Mouse (Mus musculus) small intestine, adult 2 months (tissue): ENCODE measurements around the gene a. TPM values are rescaled to one million over a fixed set of nuclear protein-coding genes. Genes with fewer than 3 reads are reported as not detected.

ENCODE experiments used
- H3K27ac ChIP-seq: fragments of 200-500 bp; 2 replicates; pipeline ENCODE4 v1.5.1; 2012; ENCODE audit warnings: low read depth, low read length, control low read depth, inconsistent platforms; ENCODE audit not compliant: insufficient read depth
- H3K27me3 ChIP-seq: fragments of 200-500 bp; 2 replicates; pipeline ENCODE4 v1.6.1; 2012; ENCODE audit warnings: mild to moderate bottlenecking, moderate library complexity, low read length, inconsistent platforms; ENCODE audit not compliant: control insufficient read depth, insufficient read depth
- H3K36me3 ChIP-seq: fragments of 200-500 bp; 2 replicates; pipeline ENCODE4 v1.6.1; 2012; ENCODE audit warnings: mild to moderate bottlenecking, low read length, control low read depth, inconsistent platforms; ENCODE audit not compliant: control insufficient read depth, insufficient read depth
- H3K4me1 ChIP-seq: fragments of 200-500 bp; 2 replicates; pipeline ENCODE4 v1.6.1; 2012; ENCODE audit warnings: low read length, inconsistent platforms, mixed read lengths; ENCODE audit not compliant: control insufficient read depth, insufficient read depth, insufficient read length
- H3K4me3 ChIP-seq: fragments of 200-500 bp; 2 replicates; pipeline ENCODE4 v1.5.1; 2012; ENCODE audit warnings: low read depth, mild to moderate bottlenecking, control low read depth, inconsistent platforms, low read length, moderate library complexity
- CTCF ChIP-seq: fragments of 200-500 bp; IDR thresholded peaks from 2 replicates; pipeline ENCODE4 v1.5.1; 2012; ENCODE audit warnings: low read depth, mild to moderate bottlenecking, control low read depth, inconsistent platforms, low read length, moderate library complexity, mixed read lengths; ENCODE audit not compliant: insufficient replicate concordance, insufficient read length; ENCODE audit errors: extremely low read depth
- POLR2A ChIP-seq: fragments of 200-500 bp; IDR thresholded peaks from 2 replicates; pipeline ENCODE4 v1.6.1; 2012; ENCODE audit warnings: low read depth, mild to moderate bottlenecking, control low read depth, inconsistent platforms, low read length, moderate library complexity
- WGBS: fragments of 180-500 bp; shearing (Covaris S2); methylation state at CpG from one replicate; pipeline ENCODE4 v1.1.7; 2018; 5-methylcytosine and 5-hydroxymethylcytosine counted together
- polyA plus RNA-seq: library from polyadenylated mRNA; depleted of rRNA; stranded (reverse); fragments of >200 nt; gene quantifications from 2 replicates; pipeline ENCODE4 v1.2.3, GENCODE M21; 2012

The a gene
- polyA plus RNA-seq, 1 experiment = 1.2 TPM

DNA sequence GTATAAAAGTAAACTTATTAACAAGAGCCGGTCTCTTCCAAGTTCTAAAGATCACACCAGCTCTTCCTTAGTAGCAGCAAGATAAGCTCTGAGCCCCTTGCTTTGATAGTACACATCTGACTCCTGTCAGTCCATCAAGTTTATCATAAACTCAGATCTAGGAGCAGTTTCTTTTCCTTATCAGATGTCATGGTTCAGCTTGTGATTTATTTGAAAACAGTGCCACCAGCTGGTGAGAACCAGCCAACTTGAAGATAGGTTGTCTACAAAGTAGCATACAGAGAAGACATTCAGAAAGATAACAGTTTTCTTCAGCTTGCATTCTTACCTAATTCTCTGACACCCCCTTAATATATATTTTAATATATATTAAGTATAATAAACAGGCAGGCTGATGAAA lies 64.2 kb downstream of the a start:
- TF ChIP-seq POLR2A (no peak), CTCF (no peak)
- Histone ChIP-seq H3K27me3 (no peaks in the 10 kb centered on the region), H3K4me3 (no peak overlapping the region), H3K36me3 (peaks cover 23% of the 10 kb centered on the region), H3K4me1 (peaks cover 2% of the 10 kb centered on the region; the same call in 1 of the 2 replicates), H3K27ac (no peak overlapping the region)
- WGBS = 55% methylated on average over 1 of the region's 1 CpGs

DNA sequence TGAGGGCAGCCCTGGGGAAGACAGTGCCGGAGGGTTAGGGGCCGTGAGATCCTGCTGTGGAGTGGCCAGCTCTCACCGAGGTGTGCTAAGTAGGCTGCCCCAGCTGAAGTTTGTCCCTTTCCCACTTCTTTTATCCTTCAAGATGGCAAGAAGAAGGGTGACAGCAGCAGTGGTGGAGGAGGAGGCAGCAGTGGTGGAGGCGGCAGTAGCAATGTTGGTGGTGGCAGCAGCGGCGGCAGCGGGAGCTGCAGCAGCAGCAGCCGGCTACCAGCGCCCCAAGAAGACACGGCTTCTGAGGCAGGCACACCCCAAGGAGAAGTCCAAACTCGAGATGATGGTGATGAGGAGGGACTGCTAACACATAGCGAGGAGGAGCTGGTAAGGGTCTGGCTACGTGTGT lies 72.5 kb downstream of the a start:
- no peak for TF ChIP-seq CTCF
- no peak for TF ChIP-seq POLR2A
- Histone ChIP-seq H3K36me3 (peaks cover 57% of the 10 kb centered on the region), H3K27ac (no peak overlapping the region), H3K27me3 (no peaks in the 10 kb centered on the region), H3K4me3 (no peak overlapping the region), H3K4me1 (no peaks in the 10 kb centered on the region)
- WGBS = 90% methylated on average over 13 of the region's 13 CpGs

- WGBS = 80% methylated on average over 3 of the region's 3 CpGs
- H3K36me3 ChIP-seq = peaks cover 59% of the 10 kb centered on the region
These were observed 74.5 kb downstream of the a start for GRCm38 (mm10) chr2:154865696-154866095.

DNA sequence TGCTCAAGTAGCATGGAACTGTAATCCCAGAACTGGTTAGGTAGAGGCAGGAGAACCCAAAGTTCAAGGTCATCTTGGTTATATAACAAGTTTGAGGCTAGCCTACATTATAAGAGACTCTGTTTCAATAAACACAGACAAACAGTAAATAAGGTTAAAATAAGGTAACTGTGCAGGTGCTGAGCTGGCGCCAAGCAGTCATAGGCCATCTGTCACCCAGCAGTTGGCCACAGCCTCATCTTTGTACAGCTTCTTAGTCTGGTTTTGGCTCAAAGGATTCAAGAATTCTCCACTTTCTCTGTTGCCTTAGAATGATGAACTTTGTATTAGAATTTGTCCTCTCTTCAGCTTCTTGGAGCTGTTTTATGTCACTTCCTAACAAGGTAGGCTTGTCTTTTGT lies 76.9 kb downstream of the a start:
- WGBS = 87% methylated on average over 1 of the region's 1 CpGs
- Histone ChIP-seq H3K4me1 (no peaks in the 10 kb centered on the region), H3K4me3 (no peak overlapping the region), H3K27ac (no peak overlapping the region), H3K36me3 (peaks cover 65% of the 10 kb centered on the region), H3K27me3 (no peaks in the 10 kb centered on the region)
- TF ChIP-seq CTCF = no peak
- TF ChIP-seq POLR2A = no peak

More at GRCm38 (mm10) chr2:154865696-154866095, 74.5 kb downstream of the a start:
- no peak overlapping the region for H3K27ac ChIP-seq
- no peaks in the 10 kb centered on the region for H3K27me3 ChIP-seq
- TF ChIP-seq CTCF = no peak
- TF ChIP-seq POLR2A = no peak
- no peaks in the 10 kb centered on the region for H3K4me1 ChIP-seq
- no peak overlapping the region for H3K4me3 ChIP-seq

GRCm38 (mm10) chr2:154869954-154870641 lies 78.9 kb downstream of the a start:
- no peaks in the 10 kb centered on the region for H3K4me1 ChIP-seq
- TF ChIP-seq POLR2A (no peak), CTCF (no peak)
- no peak overlapping the region for H3K27ac ChIP-seq
- H3K27me3 ChIP-seq = no peaks in the 10 kb centered on the region
- no peak overlapping the region for H3K4me3 ChIP-seq
- peaks cover 61% of the 10 kb centered on the region for H3K36me3 ChIP-seq

DNA sequence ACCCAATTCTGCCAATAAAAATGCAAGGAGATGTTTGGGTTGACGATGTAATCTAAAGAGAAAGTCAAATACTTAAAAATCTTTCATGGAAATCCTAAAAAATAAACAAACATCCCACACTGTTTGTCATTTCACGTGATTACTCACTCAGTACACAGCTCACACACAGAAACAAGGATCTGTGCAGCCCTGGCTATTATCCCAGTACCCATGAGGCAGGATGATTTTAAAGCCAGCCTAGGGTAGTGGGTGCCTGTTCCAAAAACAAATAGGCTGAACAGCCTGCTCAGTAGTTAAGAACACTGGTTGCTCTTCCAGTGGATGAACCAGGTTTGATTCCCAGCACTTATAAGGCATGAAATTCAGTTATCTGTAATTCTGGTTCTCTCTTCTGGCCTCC lies 85.4 kb downstream of the a start:
- peaks cover 39% of the 10 kb centered on the region for H3K36me3 ChIP-seq
- 86% methylated on average over 2 of the region's 2 CpGs for WGBS
- no peaks in the 10 kb centered on the region for H3K27me3 ChIP-seq
- TF ChIP-seq POLR2A (no peak), CTCF (no peak)
- peaks cover 3% of the 10 kb centered on the region; the same call in 1 of the 2 replicates for H3K4me1 ChIP-seq
- no peak overlapping the region for H3K4me3 ChIP-seq
- no peak overlapping the region for H3K27ac ChIP-seq

- H3K4me1 ChIP-seq = no peaks in the 10 kb centered on the region
- WGBS = 4% methylated on average over 2 of the region's 2 CpGs
- TF ChIP-seq POLR2A (no peak), CTCF (no peak)
- H3K36me3 ChIP-seq = peaks cover 11% of the 10 kb centered on the region
- H3K27me3 ChIP-seq = no peaks in the 10 kb centered on the region
- H3K27ac ChIP-seq = no peak overlapping the region
- H3K4me3 ChIP-seq = peak overlapping the region; percentile 92; the same call in 1 of the 2 replicates
These were observed 100.4 kb downstream of the a start for GRCm38 (mm10) chr2:154891585-154891984.
